Mouse (Mus musculus) lung, embryonic 15.5 days (tissue): ENCODE measurements around the gene Arhgef40. TPM values are rescaled to one million over a fixed set of nuclear protein-coding genes. Genes with fewer than 3 reads are reported as not detected.

Experiments used
- ATAC-seq: fragments of 200-750 bp; cut with Nextera tagmentation; 2 replicates; pipeline ENCODE4 v1.8.0; 2017; ENCODE audit warnings: moderate number of reproducible peaks, borderline replicate concordance; ENCODE audit not compliant: low FRiP score, low TSS enrichment; ENCODE audit errors: extremely low read depth
- H3K27ac ChIP-seq: fragments of 300-500 bp; sonication (generic); 2 replicates; pipeline ENCODE4 v1.5.1; 2015; ENCODE audit warnings: moderate library complexity, mild to moderate bottlenecking, inconsistent platforms
- H3K27me3 ChIP-seq: fragments of 300-500 bp; sonication (generic); 2 replicates; pipeline ENCODE4 v1.6.1; 2015; ENCODE audit warnings: inconsistent platforms
- H3K36me3 ChIP-seq: fragments of 300-500 bp; sonication (generic); 2 replicates; pipeline ENCODE4 v1.6.1; 2015; ENCODE audit warnings: inconsistent platforms
- H3K4me1 ChIP-seq: fragments of 300-500 bp; sonication (generic); 2 replicates; pipeline ENCODE4 v1.6.1; 2015; ENCODE audit warnings: inconsistent platforms
- H3K4me2 ChIP-seq: fragments of 300-500 bp; sonication (generic); 2 replicates; pipeline ENCODE4 v1.6.1; 2015; ENCODE audit warnings: inconsistent platforms, mild to moderate bottlenecking, moderate library complexity
- H3K4me3 ChIP-seq: fragments of 300-500 bp; sonication (generic); 2 replicates; pipeline ENCODE4 v1.5.1; 2015; ENCODE audit warnings: mild to moderate bottlenecking, inconsistent platforms
- H3K9ac ChIP-seq: fragments of 300-500 bp; sonication (generic); 2 replicates; pipeline ENCODE4 v1.6.1; 2015; ENCODE audit warnings: inconsistent platforms
- H3K9me3 ChIP-seq: fragments of 300-500 bp; sonication (generic); 2 replicates; pipeline ENCODE4 v1.6.1; 2016; ENCODE audit warnings: inconsistent platforms
- WGBS: fragments of 180-500 bp; shearing (Covaris S2); methylation state at CpG from one replicate; pipeline ENCODE4 v1.1.7; 2015; 5-methylcytosine and 5-hydroxymethylcytosine counted together
- polyA plus RNA-seq: library from polyadenylated mRNA; unstranded; fragments of >200 nt; fragmentation: Nextera tagmentation; extraction: Ambion mirVana; gene quantifications from 2 replicates; pipeline ENCODE4 v1.2.1, GENCODE M21; 2015

The Arhgef40 gene
- 105 TPM in 2 replicates for polyA plus RNA-seq

- 0% methylated on average over 69 of the region's 74 CpGs for WGBS
- Histone ChIP-seq H3K27me3 (no peaks in the 10 kb centered on the region), H3K4me3 (peak within 1 kb of the TSS; percentile 86), H3K4me2 (peak within 1 kb of the TSS; percentile 93), H3K9me3 (no peaks in the 10 kb centered on the region), H3K4me1 (peaks cover 26% of the 10 kb centered on the region), H3K27ac (peak within 1 kb of the TSS; percentile 93), H3K9ac (peak within 1 kb of the TSS; percentile 89), H3K36me3 (peaks cover 18% of the 10 kb centered on the region)
- ATAC-seq = peak; percentile 86
These were observed at the start of gene Arhgef40 for GRCm38 (mm10) chr14:51984247-51985231. Gene Arhgef40 (plus strand): TSS chr14:51984719.

GRCm38 (mm10) chr14:51939005-51939404 is 45.5 kb upstream of the Arhgef40 start:
- Histone ChIP-seq H3K4me2 (no peak overlapping the region), H3K4me1 (0 out of 2 replicates have a peak, but pooled peaks cover 6% of the 10 kb centered on the region), H3K9ac (no peak overlapping the region), H3K36me3 (no peaks in the 10 kb centered on the region), H3K9me3 (no peaks in the 10 kb centered on the region), H3K4me3 (no peak overlapping the region), H3K27ac (no peak overlapping the region), H3K27me3 (no peaks in the 10 kb centered on the region)
- 83% methylated on average over 9 of the region's 9 CpGs for WGBS
- no peak for ATAC-seq

DNA sequence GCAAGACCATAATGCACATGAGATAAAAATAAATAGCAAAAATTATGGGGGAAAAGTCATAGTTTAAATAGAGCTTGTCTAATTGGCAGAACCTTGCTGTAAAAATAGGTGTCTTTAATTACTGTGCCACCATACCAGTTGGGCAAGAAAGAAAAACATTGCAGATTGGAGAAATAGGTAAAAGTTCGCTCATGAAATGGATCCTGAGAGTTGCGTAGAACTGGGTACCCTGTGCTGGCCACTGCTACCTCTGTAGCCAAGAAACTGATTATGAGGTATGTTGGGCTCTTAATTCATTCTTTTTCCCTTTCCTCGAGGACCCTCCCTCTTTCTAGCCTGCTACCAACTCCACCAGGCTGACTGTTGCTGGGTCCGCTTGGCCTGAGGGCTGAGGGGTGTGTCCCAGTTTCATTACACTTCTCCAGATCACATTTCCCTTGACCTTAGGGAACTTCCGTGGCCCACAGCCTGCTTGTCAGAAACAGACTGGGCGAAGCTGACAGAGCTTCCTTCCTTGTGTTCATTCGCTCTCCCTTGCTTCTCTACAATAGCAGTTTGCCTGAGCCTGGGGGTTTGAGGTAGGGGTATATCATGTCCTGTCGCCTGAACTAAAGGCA is 43.5 kb upstream of the Arhgef40 start:
- H3K9ac ChIP-seq = no peak overlapping the region
- 0 out of 2 replicates have a peak, but pooled peaks cover 6% of the 10 kb centered on the region for H3K4me1 ChIP-seq
- H3K4me3 ChIP-seq = no peak overlapping the region
- no peaks in the 10 kb centered on the region for H3K27me3 ChIP-seq
- 41% methylated on average over 8 of the region's 8 CpGs for WGBS
- H3K27ac ChIP-seq = no peak overlapping the region
- no peaks in the 10 kb centered on the region for H3K36me3 ChIP-seq
- no peaks in the 10 kb centered on the region for H3K9me3 ChIP-seq
- no peak overlapping the region for H3K4me2 ChIP-seq
- ATAC-seq = no peak

DNA sequence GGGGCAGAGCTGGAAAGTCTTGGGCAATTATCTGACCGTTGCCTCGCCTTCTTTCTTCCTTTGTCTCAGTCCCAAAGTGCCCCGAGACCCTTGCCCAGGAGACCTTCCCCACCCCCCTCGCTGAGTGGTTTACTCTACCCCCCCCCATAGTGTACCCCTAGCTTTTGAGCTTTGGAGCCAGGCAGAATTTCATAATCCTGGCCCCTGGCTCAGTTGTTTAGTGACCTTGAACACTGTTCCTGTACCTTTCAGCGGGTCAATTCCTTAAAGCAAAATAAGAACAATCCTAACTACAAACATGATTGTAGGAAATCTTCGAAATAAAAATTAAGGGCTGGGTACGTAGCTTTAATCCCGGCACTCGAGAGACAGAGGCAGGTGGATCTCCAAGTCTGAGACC is 42.9 kb upstream of the Arhgef40 start:
- Histone ChIP-seq H3K27me3 (no peaks in the 10 kb centered on the region), H3K4me2 (no peak overlapping the region), H3K9me3 (no peaks in the 10 kb centered on the region), H3K4me1 (0 out of 2 replicates have a peak, but pooled peaks cover 6% of the 10 kb centered on the region), H3K36me3 (no peaks in the 10 kb centered on the region), H3K9ac (no peak overlapping the region), H3K27ac (no peak overlapping the region), H3K4me3 (no peak overlapping the region)
- ATAC-seq = no peak
- WGBS = 67% methylated on average over 9 of the region's 9 CpGs

DNA sequence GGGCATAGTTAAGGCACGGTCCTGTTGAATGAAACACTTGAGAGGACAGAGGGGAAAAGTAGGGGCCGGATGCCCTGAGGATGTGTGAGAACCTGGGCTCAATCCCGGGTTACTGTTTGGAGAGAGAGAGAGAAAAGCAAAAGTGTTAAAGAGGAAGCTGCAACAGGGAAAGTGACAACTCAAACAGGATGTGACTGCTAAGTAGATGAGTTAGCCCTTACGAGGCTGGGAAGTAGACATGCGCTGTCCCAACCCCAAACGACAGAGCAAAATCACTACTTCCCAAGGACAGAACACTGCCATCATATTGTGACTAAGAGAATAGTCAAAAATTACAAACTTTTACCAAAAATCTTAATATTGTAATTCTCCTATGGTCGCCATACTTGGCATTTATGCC is 42.3 kb upstream of the Arhgef40 start:
- Histone ChIP-seq H3K4me3 (no peak overlapping the region), H3K27ac (no peak overlapping the region), H3K9ac (no peak overlapping the region), H3K9me3 (no peaks in the 10 kb centered on the region), H3K4me2 (no peak overlapping the region), H3K36me3 (no peaks in the 10 kb centered on the region), H3K27me3 (no peaks in the 10 kb centered on the region), H3K4me1 (0 out of 2 replicates have a peak, but pooled peaks cover 6% of the 10 kb centered on the region)
- WGBS = 51% methylated on average over 7 of the region's 7 CpGs
- ATAC-seq = no peak

DNA sequence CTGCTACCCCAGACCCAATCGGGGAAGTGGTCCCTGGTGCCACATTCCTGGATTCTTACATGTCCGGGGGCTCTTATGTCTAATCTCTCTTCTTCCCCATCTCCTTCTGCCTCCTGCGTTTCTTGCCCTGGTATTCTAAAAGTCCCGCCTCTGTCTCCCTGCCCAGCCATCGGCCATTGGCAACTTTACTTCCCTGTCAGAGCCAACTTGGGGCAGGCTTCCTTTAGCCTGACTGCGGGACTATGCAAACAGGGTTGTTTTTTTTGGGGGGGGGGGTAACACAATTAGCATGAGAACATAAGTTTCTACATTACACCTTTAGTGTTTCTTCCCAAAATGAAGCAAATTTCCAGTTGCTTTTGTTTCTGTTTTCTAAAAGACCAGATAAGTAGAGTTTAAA is 41.2 kb upstream of the Arhgef40 start:
- Histone ChIP-seq H3K27ac (no peak overlapping the region), H3K36me3 (no peaks in the 10 kb centered on the region), H3K9me3 (no peaks in the 10 kb centered on the region), H3K27me3 (no peaks in the 10 kb centered on the region), H3K9ac (no peak overlapping the region), H3K4me1 (0 out of 2 replicates have a peak, but pooled peaks cover 6% of the 10 kb centered on the region), H3K4me2 (no peak overlapping the region), H3K4me3 (no peak overlapping the region)
- 65% methylated on average over 6 of the region's 6 CpGs for WGBS
- no peak for ATAC-seq

DNA sequence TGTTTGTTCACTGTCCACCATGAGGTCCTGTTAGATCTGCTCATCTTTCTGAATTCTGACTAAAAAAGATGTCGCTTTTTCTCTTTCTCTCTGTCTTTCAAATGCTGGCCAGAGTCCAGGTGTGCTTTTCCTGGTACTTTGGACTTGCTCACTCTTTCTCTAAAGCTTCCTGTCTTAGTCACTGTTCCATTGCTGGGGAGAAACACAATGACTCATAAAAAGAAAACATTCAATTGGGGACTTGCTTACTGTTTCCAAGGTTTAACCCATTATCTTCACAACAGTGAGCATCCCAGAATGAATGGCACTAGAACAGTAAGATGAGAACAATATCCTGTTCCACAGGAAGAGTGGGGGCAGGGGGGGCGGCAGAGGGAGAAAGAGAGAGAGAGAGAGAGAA is 24.2 kb upstream of the Arhgef40 start:
- Histone ChIP-seq H3K27ac (no peak overlapping the region), H3K4me3 (no peak overlapping the region), H3K36me3 (no peaks in the 10 kb centered on the region), H3K9ac (no peak overlapping the region), H3K9me3 (no peaks in the 10 kb centered on the region), H3K4me2 (no peak overlapping the region), H3K27me3 (no peaks in the 10 kb centered on the region), H3K4me1 (no peaks in the 10 kb centered on the region)
- no peak for ATAC-seq
- 75% methylated on average over 2 of the region's 2 CpGs for WGBS

- H3K27me3 ChIP-seq = no peaks in the 10 kb centered on the region
- H3K4me1 ChIP-seq = no peaks in the 10 kb centered on the region
- H3K36me3 ChIP-seq = no peaks in the 10 kb centered on the region
- no peak for ATAC-seq
- no peak overlapping the region for H3K4me3 ChIP-seq
- 50% methylated on average over 3 of the region's 3 CpGs for WGBS
- H3K9me3 ChIP-seq = no peaks in the 10 kb centered on the region
- H3K4me2 ChIP-seq = no peak overlapping the region
- no peak overlapping the region for H3K9ac ChIP-seq
- H3K27ac ChIP-seq = no peak overlapping the region
These were observed 17.1 kb upstream of the Arhgef40 start for GRCm38 (mm10) chr14:51967400-51967799.

GRCm38 (mm10) chr14:51979252-51979651 is 5.3 kb upstream of the Arhgef40 start:
- Histone ChIP-seq H3K36me3 (no peaks in the 10 kb centered on the region), H3K4me1 (peaks cover 8% of the 10 kb centered on the region), H3K9me3 (no peaks in the 10 kb centered on the region), H3K9ac (no peak overlapping the region), H3K27ac (no peak overlapping the region), H3K4me3 (no peak overlapping the region), H3K27me3 (no peaks in the 10 kb centered on the region), H3K4me2 (no peak overlapping the region)
- ATAC-seq = no peak
- 68% methylated on average over 3 of the region's 3 CpGs for WGBS

GRCm38 (mm10) chr14:51983251-51983650 is 1.3 kb upstream of the Arhgef40 start:
- H3K4me1 ChIP-seq = peaks cover 26% of the 10 kb centered on the region
- H3K9ac ChIP-seq = no peak overlapping the region
- no peak overlapping the region for H3K27ac ChIP-seq
- no peaks in the 10 kb centered on the region for H3K9me3 ChIP-seq
- H3K27me3 ChIP-seq = no peaks in the 10 kb centered on the region
- ATAC-seq = no peak
- H3K4me2 ChIP-seq = peak overlapping the region; percentile 93; the same call in 1 of the 2 replicates
- H3K36me3 ChIP-seq = peaks cover 10% of the 10 kb centered on the region
- WGBS = 62% methylated on average over 4 of the region's 4 CpGs
- H3K4me3 ChIP-seq = no peak overlapping the region

DNA sequence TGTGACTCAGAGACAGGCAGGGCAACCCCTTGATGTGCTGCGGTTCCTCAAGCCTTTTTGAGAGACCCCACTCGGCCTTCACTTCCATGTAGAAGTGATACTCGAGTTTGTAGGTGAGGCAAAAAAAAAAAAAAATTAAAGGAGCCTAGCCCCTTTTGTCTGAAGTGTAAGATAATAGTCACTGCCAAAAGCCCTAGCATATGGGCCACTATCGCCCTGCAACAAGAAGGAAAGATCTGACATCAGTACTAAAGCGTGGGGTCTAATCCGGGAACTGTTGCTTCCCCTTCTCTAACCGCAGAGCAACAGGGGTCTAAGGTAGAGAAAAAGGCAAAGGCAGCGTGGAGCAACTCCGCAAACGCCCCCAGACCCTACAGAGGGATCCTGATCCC is 668 bp upstream of the Arhgef40 start:
- ATAC-seq = no peak
- H3K27me3 ChIP-seq = no peaks in the 10 kb centered on the region
- peak overlapping the region; percentile 86 for H3K4me3 ChIP-seq
- peak overlapping the region; percentile 93 for H3K4me2 ChIP-seq
- no peaks in the 10 kb centered on the region for H3K9me3 ChIP-seq
- peaks cover 26% of the 10 kb centered on the region for H3K4me1 ChIP-seq
- H3K9ac ChIP-seq = peak overlapping the region; percentile 89
- 15% methylated on average over 10 of the region's 10 CpGs for WGBS
- H3K36me3 ChIP-seq = peaks cover 11% of the 10 kb centered on the region
- peak overlapping the region; percentile 93 for H3K27ac ChIP-seq
